Mouse (Mus musculus): ENCODE data around the gene Pbx2. TPM values are rescaled to one million over a fixed set of nuclear protein-coding genes. Genes with fewer than 3 reads are reported as not detected.

Gene Pbx2
- total and polyA plus RNA-seq, 3 experiments, result 25.1 to 138 (median 35.8) TPM

- H3K36me3 ChIP-seq (replicated peaks), result peaks cover 11% of the 10 kb centered on the region
- TF ChIP-seq GATA1 (IDR thresholded peaks at IDR 0.05; ENCODE audit: borderline replicate concordance, low read length), result no peak
- no peak for TF ChIP-seq CTCF (IDR thresholded peaks at IDR 0.05; ENCODE audit: low read depth, low read length)
- no peak for TF ChIP-seq TAL1 (conservative IDR thresholded peaks at IDR 0.05; ENCODE audit: low read depth, low read length)
- TF ChIP-seq POLR2AphosphoS5 (IDR thresholded peaks at IDR 0.05; ENCODE audit: insufficient replicate concordance, low read depth, low read length), result no peak
- TF ChIP-seq GATA2 (IDR thresholded peaks at IDR 0.05; ENCODE audit: borderline replicate concordance, low read depth, low read length), result no peak
- peaks cover 18% of the 10 kb centered on the region for H3K4me1 ChIP-seq (ENCODE audit: insufficient read depth, low read depth, low read length)
- H3K27me3 ChIP-seq (ENCODE audit: insufficient read depth, low read length), result peaks cover 34% of the 10 kb centered on the region
- DNase-seq (ENCODE audit: low spot score), result no peak
- H3K4me3 ChIP-seq (ENCODE audit: low read depth, low read length), result no peak overlapping the region
- ATAC-seq (ENCODE audit: extremely low read depth, insufficient number of reproducible peaks, low FRiP score, poor library complexity, severe bottlenecking), result no peak
- no peaks in the 10 kb centered on the region for H3K9me3 ChIP-seq (replicated peaks)
These were observed 50.9 kb downstream of the Pbx2 start for GRCm38 (mm10) chr17:34641945-34642344.

DNA sequence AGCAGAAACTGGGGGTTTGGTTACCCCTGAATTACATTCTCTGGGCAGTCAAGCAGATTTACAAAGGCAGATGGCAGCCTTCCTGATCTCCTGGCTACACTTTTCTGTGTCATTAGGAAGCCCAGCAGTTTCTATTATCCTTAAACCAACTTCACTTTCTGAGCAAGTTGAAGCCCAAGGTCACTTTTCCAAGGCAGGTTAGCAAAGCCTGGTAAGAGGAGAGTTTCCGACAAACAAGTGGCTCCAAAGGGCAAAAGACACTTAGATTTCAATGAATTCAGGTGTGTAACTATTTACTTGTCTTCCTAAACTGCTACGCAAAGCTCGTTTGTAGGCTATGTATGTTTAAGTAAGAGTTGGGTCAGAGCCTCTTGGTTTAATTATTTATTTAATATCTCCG lies 52.3 kb downstream of the Pbx2 start:
- Histone ChIP-seq H3K9me3 (replicated peaks) (no peaks in the 10 kb centered on the region), H3K4me1 (ENCODE audit: insufficient read depth, low read depth, low read length) (peaks cover 30% of the 10 kb centered on the region)

GRCm38 (mm10) chr17:34643944-34644343 lies 52.9 kb downstream of the Pbx2 start:
- Histone ChIP-seq H3K4me1 (ENCODE audit: insufficient read depth, low read depth, low read length) (peaks cover 35% of the 10 kb centered on the region), H3K27me3 (ENCODE audit: insufficient read depth, low read length) (peaks cover 26% of the 10 kb centered on the region), H3K36me3 (replicated peaks) (peaks cover 20% of the 10 kb centered on the region), H3K4me3 (ENCODE audit: low read depth, low read length) (no peak overlapping the region), H3K9me3 (replicated peaks) (no peaks in the 10 kb centered on the region)
- ATAC-seq (ENCODE audit: extremely low read depth, insufficient number of reproducible peaks, low FRiP score, poor library complexity, severe bottlenecking) (no peak), DNase-seq (ENCODE audit: low spot score) (no peak)
- TF ChIP-seq GATA1 (IDR thresholded peaks at IDR 0.05; ENCODE audit: borderline replicate concordance, low read length), result no peak
- no peak for TF ChIP-seq GATA2 (IDR thresholded peaks at IDR 0.05; ENCODE audit: borderline replicate concordance, low read depth, low read length)
- no peak for TF ChIP-seq POLR2AphosphoS5 (IDR thresholded peaks at IDR 0.05; ENCODE audit: insufficient replicate concordance, low read depth, low read length)
- no peak for TF ChIP-seq CTCF (IDR thresholded peaks at IDR 0.05; ENCODE audit: low read depth, low read length)
- no peak for TF ChIP-seq TAL1 (conservative IDR thresholded peaks at IDR 0.05; ENCODE audit: low read depth, low read length)

More for the DNA sequence above, 52.3 kb downstream of the Pbx2 start:
- H3K36me3 ChIP-seq (replicated peaks), result peaks cover 15% of the 10 kb centered on the region
- ATAC-seq (ENCODE audit: extremely low read depth, insufficient number of reproducible peaks, low FRiP score, poor library complexity, severe bottlenecking), result no peak
- TF ChIP-seq CTCF (IDR thresholded peaks at IDR 0.05; ENCODE audit: low read depth, low read length) (no peak), GATA2 (IDR thresholded peaks at IDR 0.05; ENCODE audit: borderline replicate concordance, low read depth, low read length) (no peak), TAL1 (conservative IDR thresholded peaks at IDR 0.05; ENCODE audit: low read depth, low read length) (no peak), POLR2AphosphoS5 (IDR thresholded peaks at IDR 0.05; ENCODE audit: insufficient replicate concordance, low read depth, low read length) (no peak), GATA1 (IDR thresholded peaks at IDR 0.05; ENCODE audit: borderline replicate concordance, low read length) (no peak)
- H3K4me3 ChIP-seq (ENCODE audit: low read depth, low read length), result no peak overlapping the region
- DNase-seq (ENCODE audit: low spot score), result no peak
- H3K27me3 ChIP-seq (ENCODE audit: insufficient read depth, low read length), result peaks cover 26% of the 10 kb centered on the region

DNA sequence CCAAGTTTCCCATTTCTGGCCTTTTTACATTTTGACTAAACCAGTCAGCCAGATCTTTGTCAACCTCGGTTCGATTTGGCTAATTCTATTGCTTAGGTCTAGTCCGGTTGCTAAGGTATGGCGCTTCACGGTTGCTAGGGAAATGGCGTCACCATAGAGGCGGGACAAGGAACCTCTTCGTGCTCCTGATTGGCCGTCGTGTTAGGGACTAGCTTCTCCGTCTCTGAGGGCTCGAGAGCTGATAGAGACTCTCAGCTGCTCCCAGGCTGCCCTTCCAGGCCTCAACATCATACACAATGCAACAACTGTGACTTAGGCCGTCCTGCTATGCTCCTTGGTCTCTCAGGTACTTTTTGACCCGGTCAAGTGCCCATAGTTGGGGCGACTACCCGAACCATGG lies 53.5 kb downstream of the Pbx2 start, which contains the start of gene Fkbpl:
Gene Fkbpl (plus strand): TSS at position 157 of the 400 bp plus-strand sequence.
- Histone ChIP-seq H3K27me3 (ENCODE audit: insufficient read depth, low read length) (peaks cover 23% of the 10 kb centered on the region), H3K9me3 (replicated peaks) (no peaks in the 10 kb centered on the region), H3K4me1 (ENCODE audit: insufficient read depth, low read depth, low read length) (peaks cover 38% of the 10 kb centered on the region), H3K4me3 (ENCODE audit: low read depth, low read length) (peak within 1 kb of the TSS; percentile 68), H3K36me3 (replicated peaks) (peaks cover 27% of the 10 kb centered on the region)
- ATAC-seq (ENCODE audit: extremely low read depth, insufficient number of reproducible peaks, low FRiP score, poor library complexity, severe bottlenecking) (peak; percentile 69), DNase-seq (ENCODE audit: low spot score) (peak; percentile 90)
- no peak for TF ChIP-seq TAL1 (conservative IDR thresholded peaks at IDR 0.05; ENCODE audit: low read depth, low read length)

- ATAC-seq (ENCODE audit: extremely low read depth, insufficient number of reproducible peaks, low FRiP score, poor library complexity, severe bottlenecking) (no peak), DNase-seq (ENCODE audit: low spot score) (no peak)
- TF ChIP-seq TAL1 (conservative IDR thresholded peaks at IDR 0.05; ENCODE audit: low read depth, low read length) (no peak), GATA1 (IDR thresholded peaks at IDR 0.05; ENCODE audit: borderline replicate concordance, low read length) (no peak), CTCF (IDR thresholded peaks at IDR 0.05; ENCODE audit: low read depth, low read length) (no peak), GATA2 (IDR thresholded peaks at IDR 0.05; ENCODE audit: borderline replicate concordance, low read depth, low read length) (no peak), POLR2AphosphoS5 (IDR thresholded peaks at IDR 0.05; ENCODE audit: insufficient replicate concordance, low read depth, low read length) (no peak)
- Histone ChIP-seq H3K4me3 (ENCODE audit: low read depth, low read length) (peak overlapping the region; percentile 68), H3K4me1 (ENCODE audit: insufficient read depth, low read depth, low read length) (peaks cover 38% of the 10 kb centered on the region), H3K9me3 (replicated peaks) (no peaks in the 10 kb centered on the region), H3K36me3 (replicated peaks) (peaks cover 34% of the 10 kb centered on the region), H3K27me3 (ENCODE audit: insufficient read depth, low read length) (peaks cover 20% of the 10 kb centered on the region)
These were observed 54.3 kb downstream of the Pbx2 start for GRCm38 (mm10) chr17:34645256-34645829.

GRCm38 (mm10) chr17:34645831-34646511 lies 54.9 kb downstream of the Pbx2 start:
- H3K9me3 ChIP-seq (replicated peaks), result no peaks in the 10 kb centered on the region
- TF ChIP-seq GATA2 (IDR thresholded peaks at IDR 0.05; ENCODE audit: borderline replicate concordance, low read depth, low read length) (no peak), TAL1 (conservative IDR thresholded peaks at IDR 0.05; ENCODE audit: low read depth, low read length) (no peak), POLR2AphosphoS5 (IDR thresholded peaks at IDR 0.05; ENCODE audit: insufficient replicate concordance, low read depth, low read length) (no peak), GATA1 (IDR thresholded peaks at IDR 0.05; ENCODE audit: borderline replicate concordance, low read length) (no peak), CTCF (IDR thresholded peaks at IDR 0.05; ENCODE audit: low read depth, low read length) (no peak)
- peak overlapping the region; percentile 68; the same call in 1 of the 2 replicates for H3K4me3 ChIP-seq (ENCODE audit: low read depth, low read length)
- no peak for DNase-seq (ENCODE audit: low spot score)
- H3K27me3 ChIP-seq (ENCODE audit: insufficient read depth, low read length), result peaks cover 17% of the 10 kb centered on the region
- H3K4me1 ChIP-seq (ENCODE audit: insufficient read depth, low read depth, low read length), result peaks cover 38% of the 10 kb centered on the region
- no peak for ATAC-seq (ENCODE audit: extremely low read depth, insufficient number of reproducible peaks, low FRiP score, poor library complexity, severe bottlenecking)
- H3K36me3 ChIP-seq (replicated peaks), result peaks cover 41% of the 10 kb centered on the region

Other genes with a start within 250 kb of the Pbx2 start
- gene Btnl2, start 236.4 kb upstream of the Pbx2 start, total RNA-seq (2014; fragmentation: Nextera tagmentation), result not detected in 2 replicates
- gene Btnl2, start 236.4 kb upstream of the Pbx2 start, total RNA-seq (2017), result 0.05 TPM in 1 of 2 replicates, not detected in the other
- gene Btnl2, start 236.4 kb upstream of the Pbx2 start, polyA plus RNA-seq (2012), result not detected in 2 replicates
- gene Btnl1, start 214.1 kb upstream of the Pbx2 start, total RNA-seq (2014; fragmentation: Nextera tagmentation), result not detected in 2 replicates
- gene Btnl1, start 214.1 kb upstream of the Pbx2 start, total RNA-seq (2017), result 0.22 TPM in 1 of 2 replicates, not detected in the other
- gene Btnl1, start 214.1 kb upstream of the Pbx2 start, polyA plus RNA-seq (2012), result not detected in 2 replicates
- not detected in 2 replicates for gene BC051142, start 192.4 kb upstream of the Pbx2 start, total RNA-seq (2014; fragmentation: Nextera tagmentation)
- gene BC051142, start 192.4 kb upstream of the Pbx2 start, total RNA-seq (2017), result 0.05 and 0.17 TPM in 2 replicates
- not detected in 2 replicates for gene BC051142, start 192.4 kb upstream of the Pbx2 start, polyA plus RNA-seq (2012)
- not detected in 2 replicates for gene Btnl4, start 113.9 kb upstream of the Pbx2 start, total RNA-seq (2014; fragmentation: Nextera tagmentation)
- 0.22 TPM in 1 of 2 replicates, not detected in the other for gene Btnl4, start 113.9 kb upstream of the Pbx2 start, total RNA-seq (2017)
- not detected in 2 replicates for gene Btnl4, start 113.9 kb upstream of the Pbx2 start, polyA plus RNA-seq (2012)
- gene Btnl6, start 73.9 kb upstream of the Pbx2 start, total RNA-seq (2014; fragmentation: Nextera tagmentation), result not detected in 2 replicates
- gene Btnl6, start 73.9 kb upstream of the Pbx2 start, total RNA-seq (2017), result 0.11 TPM in 1 of 2 replicates, not detected in the other
- gene Btnl6, start 73.9 kb upstream of the Pbx2 start, polyA plus RNA-seq (2012), result not detected in 2 replicates
- 0.19 and 0.60 TPM in 2 replicates for gene Notch4, start 27.0 kb upstream of the Pbx2 start, total RNA-seq (2014; fragmentation: Nextera tagmentation)
- gene Notch4, start 27.0 kb upstream of the Pbx2 start, total RNA-seq (2017), result 0.52 and 0.60 TPM in 2 replicates
- gene Notch4, start 27.0 kb upstream of the Pbx2 start, polyA plus RNA-seq (2012), result 0.34 and 0.88 TPM in 2 replicates
- 86.3 and 99.5 TPM in 2 replicates for gene Gpsm3, start 1.5 kb upstream of the Pbx2 start, total RNA-seq (2014; fragmentation: Nextera tagmentation)
- gene Gpsm3, start 1.5 kb upstream of the Pbx2 start, total RNA-seq (2017), result 33.7 and 43.2 TPM in 2 replicates
- gene Gpsm3, start 1.5 kb upstream of the Pbx2 start, polyA plus RNA-seq (2012), result 399 and 473 TPM in 2 replicates
- gene Ager, start 6.6 kb downstream of the Pbx2 start, total RNA-seq (2014; fragmentation: Nextera tagmentation), result 1.9 and 2.2 TPM in 2 replicates
- gene Ager, start 6.6 kb downstream of the Pbx2 start, total RNA-seq (2017), result 2.1 TPM in 2 replicates
- 5.7 and 6.5 TPM in 2 replicates for gene Ager, start 6.6 kb downstream of the Pbx2 start, polyA plus RNA-seq (2012)
- gene Rnf5, start 12.4 kb downstream of the Pbx2 start, total RNA-seq (2014; fragmentation: Nextera tagmentation), result 92.0 and 103 TPM in 2 replicates
- 17.4 and 17.7 TPM in 2 replicates for gene Rnf5, start 12.4 kb downstream of the Pbx2 start, total RNA-seq (2017)
- gene Rnf5, start 12.4 kb downstream of the Pbx2 start, polyA plus RNA-seq (2012), result 63.3 and 70.8 TPM in 2 replicates
- gene Agpat1, start 13.0 kb downstream of the Pbx2 start, total RNA-seq (2014; fragmentation: Nextera tagmentation), result 96.3 and 96.4 TPM in 2 replicates
- gene Agpat1, start 13.0 kb downstream of the Pbx2 start, total RNA-seq (2017), result 24.7 and 25.8 TPM in 2 replicates
- gene Agpat1, start 13.0 kb downstream of the Pbx2 start, polyA plus RNA-seq (2012), result 163 and 165 TPM in 2 replicates
- gene Egfl8, start 24.7 kb downstream of the Pbx2 start, total RNA-seq (2014; fragmentation: Nextera tagmentation), result 1.5 TPM in 1 of 2 replicates, not detected in the other
- gene Egfl8, start 24.7 kb downstream of the Pbx2 start, total RNA-seq (2017), result 0.29 and 0.93 TPM in 2 replicates
- gene Egfl8, start 24.7 kb downstream of the Pbx2 start, polyA plus RNA-seq (2012), result 0.80 and 1.1 TPM in 2 replicates
- gene Ppt2, start 37.2 kb downstream of the Pbx2 start, total RNA-seq (2014; fragmentation: Nextera tagmentation), result 17.1 and 25.6 TPM in 2 replicates
- gene Ppt2, start 37.2 kb downstream of the Pbx2 start, total RNA-seq (2017), result 5.5 and 5.8 TPM in 2 replicates
- 30.8 and 35.1 TPM in 2 replicates for gene Ppt2, start 37.2 kb downstream of the Pbx2 start, polyA plus RNA-seq (2012)
- gene Prrt1, start 38.3 kb downstream of the Pbx2 start, total RNA-seq (2014; fragmentation: Nextera tagmentation), result not detected in 2 replicates
- gene Prrt1, start 38.3 kb downstream of the Pbx2 start, total RNA-seq (2017), result not detected in 2 replicates
- gene Prrt1, start 38.3 kb downstream of the Pbx2 start, polyA plus RNA-seq (2012), result not detected in 2 replicates
- 1.6 and 4.7 TPM in 2 replicates for gene Fkbpl, start 53.5 kb downstream of the Pbx2 start, total RNA-seq (2014; fragmentation: Nextera tagmentation)
- gene Fkbpl, start 53.5 kb downstream of the Pbx2 start, total RNA-seq (2017), result 11.9 and 22.1 TPM in 2 replicates
- 6.5 and 7.8 TPM in 2 replicates for gene Fkbpl, start 53.5 kb downstream of the Pbx2 start, polyA plus RNA-seq (2012)
- gene Atf6b, start 55.9 kb downstream of the Pbx2 start, total RNA-seq (2014; fragmentation: Nextera tagmentation), result 20.5 and 23.0 TPM in 2 replicates
- 7.8 and 9.2 TPM in 2 replicates for gene Atf6b, start 55.9 kb downstream of the Pbx2 start, total RNA-seq (2017)
- 89.0 and 103 TPM in 2 replicates for gene Atf6b, start 55.9 kb downstream of the Pbx2 start, polyA plus RNA-seq (2012)
- gene Tnxb, start 79.3 kb downstream of the Pbx2 start, total RNA-seq (2014; fragmentation: Nextera tagmentation), result 0.08 TPM in 1 of 2 replicates, not detected in the other
- under 0.01 and 0.06 TPM in 2 replicates for gene Tnxb, start 79.3 kb downstream of the Pbx2 start, total RNA-seq (2017)
- not detected in 2 replicates for gene Tnxb, start 79.3 kb downstream of the Pbx2 start, polyA plus RNA-seq (2012)
- gene C4b, start 152.6 kb downstream of the Pbx2 start, total RNA-seq (2014; fragmentation: Nextera tagmentation), result not detected in 2 replicates
- 0.33 TPM in 1 of 2 replicates, not detected in the other for gene C4b, start 152.6 kb downstream of the Pbx2 start, total RNA-seq (2017)
- gene C4b, start 152.6 kb downstream of the Pbx2 start, polyA plus RNA-seq (2012), result not detected in 2 replicates
- not detected in 2 replicates for gene Cyp21a1, start 213.3 kb downstream of the Pbx2 start, total RNA-seq (2014; fragmentation: Nextera tagmentation)
- gene Cyp21a1, start 213.3 kb downstream of the Pbx2 start, total RNA-seq (2017), result not detected in 2 replicates
- gene Cyp21a1, start 213.3 kb downstream of the Pbx2 start, polyA plus RNA-seq (2012), result not detected in 2 replicates
- gene Stk19, start 245.7 kb downstream of the Pbx2 start, total RNA-seq (2014; fragmentation: Nextera tagmentation), result 16.6 and 33.4 TPM in 2 replicates
- 19.6 and 23.1 TPM in 2 replicates for gene Stk19, start 245.7 kb downstream of the Pbx2 start, total RNA-seq (2017)
- 47.6 and 50.2 TPM in 2 replicates for gene Stk19, start 245.7 kb downstream of the Pbx2 start, polyA plus RNA-seq (2012)
- gene Dxo, start 245.8 kb downstream of the Pbx2 start, total RNA-seq (2014; fragmentation: Nextera tagmentation), result 25.4 and 27.7 TPM in 2 replicates
- 18.2 and 22.7 TPM in 2 replicates for gene Dxo, start 245.8 kb downstream of the Pbx2 start, total RNA-seq (2017)
- gene Dxo, start 245.8 kb downstream of the Pbx2 start, polyA plus RNA-seq (2012), result 58.7 and 70.5 TPM in 2 replicates